Mouse (Mus musculus): ENCODE measurements around the gene Rftn1. TPM values are rescaled to one million over a fixed set of nuclear protein-coding genes. Genes with fewer than 3 reads are reported as not detected.

The Rftn1 gene
- polyA plus RNA-seq, 1 experiment from 2014 or later, result 37.8 TPM

DNA sequence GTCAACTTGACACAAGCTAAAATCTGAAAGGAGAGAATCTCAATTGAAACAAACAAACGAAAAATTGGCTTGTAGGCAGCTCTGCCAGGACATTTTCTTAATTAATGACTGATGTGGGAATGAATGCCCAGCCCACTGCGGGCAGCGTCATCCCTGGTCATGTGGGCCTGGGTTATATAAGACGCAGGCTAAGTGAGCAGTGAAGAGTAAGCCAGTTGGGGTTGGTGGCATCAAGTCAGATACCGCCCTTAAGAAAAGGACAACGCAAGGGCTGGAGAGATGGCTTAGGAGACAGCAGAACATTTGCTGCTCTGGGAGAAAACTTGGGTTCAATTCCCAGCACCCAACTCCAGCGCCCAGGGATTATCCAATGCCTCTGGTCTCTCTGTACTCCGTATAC is 97.6 kb downstream of the Rftn1 start:
- no peak overlapping the region for H3K4me3 ChIP-seq (ENCODE audit: low read length)
- ATAC-seq (replicated peaks; ENCODE audit: extremely low read depth, insufficient read depth, low FRiP score), result no peak
- H3K9me3 ChIP-seq (replicated peaks; ENCODE audit: control insufficient read depth, low read length), result no peaks in the 10 kb centered on the region
- 87% methylated on average over 8 of the region's 8 CpGs for WGBS
- H3K9ac ChIP-seq (ENCODE audit: low read length), result no peak overlapping the region
- H3K4me2 ChIP-seq (ENCODE audit: low read depth, low read length), result no peak overlapping the region
- no peaks in the 10 kb centered on the region for H3K36me3 ChIP-seq (ENCODE audit: control insufficient read depth, insufficient read depth)
- H3K27ac ChIP-seq (ENCODE audit: low read length), result no peak overlapping the region
- H3K4me1 ChIP-seq (ENCODE audit: control insufficient read depth, insufficient read depth, low read length), result peaks cover 12% of the 10 kb centered on the region
- H3K27me3 ChIP-seq (ENCODE audit: control insufficient read depth, insufficient read depth, low read length), result no peaks in the 10 kb centered on the region

DNA sequence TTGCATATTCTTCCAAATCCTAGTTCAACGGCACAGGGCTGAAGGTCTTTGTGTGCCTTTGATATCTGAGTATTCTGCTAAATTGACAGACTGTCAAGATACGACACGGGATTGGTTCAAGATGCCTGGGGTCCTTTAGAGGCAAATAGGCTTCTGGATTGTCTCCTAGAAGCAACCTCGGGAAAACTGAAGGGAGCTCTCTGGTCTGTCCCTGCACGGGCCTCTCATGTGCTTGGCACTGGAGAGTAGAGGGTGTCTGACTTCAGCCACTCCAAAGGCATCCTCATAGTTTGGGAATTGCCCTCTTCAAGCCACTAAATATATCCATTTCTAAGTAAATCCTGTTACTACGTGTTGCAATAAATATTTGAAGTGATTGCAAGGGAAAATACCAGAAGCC is 98.6 kb downstream of the Rftn1 start:
- Histone ChIP-seq H3K27me3 (ENCODE audit: control insufficient read depth, insufficient read depth, low read length) (no peaks in the 10 kb centered on the region), H3K4me3 (ENCODE audit: low read length) (no peak overlapping the region), H3K9ac (ENCODE audit: low read length) (0 out of 2 replicates have a peak overlapping the region, but pooled peaks have one; percentile 16), H3K36me3 (ENCODE audit: control insufficient read depth, insufficient read depth) (no peaks in the 10 kb centered on the region), H3K9me3 (replicated peaks; ENCODE audit: control insufficient read depth, low read length) (no peaks in the 10 kb centered on the region), H3K27ac (ENCODE audit: low read length) (peak overlapping the region; percentile 16; the same call in 1 of the 2 replicates), H3K4me1 (ENCODE audit: control insufficient read depth, insufficient read depth, low read length) (peaks cover 12% of the 10 kb centered on the region), H3K4me2 (ENCODE audit: low read depth, low read length) (no peak overlapping the region)
- 29% methylated on average over 6 of the region's 6 CpGs for WGBS
- ATAC-seq (replicated peaks; ENCODE audit: extremely low read depth, insufficient read depth, low FRiP score), result no peak

DNA sequence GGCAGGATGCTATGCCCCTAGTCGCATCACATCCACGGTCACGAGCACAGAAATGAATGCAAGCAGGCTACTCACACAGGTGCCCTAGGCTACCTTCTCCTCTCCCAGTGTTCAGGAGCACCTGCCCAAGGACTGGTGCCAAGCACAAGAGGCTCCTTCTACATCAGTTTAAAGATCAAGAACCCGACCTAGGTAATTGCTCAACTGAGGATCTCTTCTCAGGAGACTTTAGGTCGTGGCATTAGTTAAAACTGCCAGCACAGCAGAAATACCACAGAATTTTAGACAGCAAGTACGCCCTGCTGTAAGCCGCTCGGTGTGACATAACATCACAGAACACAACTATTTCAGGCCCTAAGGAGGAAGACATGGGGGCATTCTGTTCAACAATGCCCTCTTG is 100.7 kb downstream of the Rftn1 start:
- no peak for ATAC-seq (replicated peaks; ENCODE audit: extremely low read depth, insufficient read depth, low FRiP score)
- Histone ChIP-seq H3K9me3 (replicated peaks; ENCODE audit: control insufficient read depth, low read length) (no peaks in the 10 kb centered on the region), H3K4me2 (ENCODE audit: low read depth, low read length) (no peak overlapping the region), H3K27ac (ENCODE audit: low read length) (no peak overlapping the region), H3K9ac (ENCODE audit: low read length) (no peak overlapping the region), H3K4me3 (ENCODE audit: low read length) (no peak overlapping the region), H3K4me1 (ENCODE audit: control insufficient read depth, insufficient read depth, low read length) (peaks cover 12% of the 10 kb centered on the region), H3K36me3 (ENCODE audit: control insufficient read depth, insufficient read depth) (peaks cover 5% of the 10 kb centered on the region; the same call in 1 of the 2 replicates), H3K27me3 (ENCODE audit: control insufficient read depth, insufficient read depth, low read length) (no peaks in the 10 kb centered on the region)
- WGBS, result 86% methylated on average over 8 of the region's 8 CpGs

DNA sequence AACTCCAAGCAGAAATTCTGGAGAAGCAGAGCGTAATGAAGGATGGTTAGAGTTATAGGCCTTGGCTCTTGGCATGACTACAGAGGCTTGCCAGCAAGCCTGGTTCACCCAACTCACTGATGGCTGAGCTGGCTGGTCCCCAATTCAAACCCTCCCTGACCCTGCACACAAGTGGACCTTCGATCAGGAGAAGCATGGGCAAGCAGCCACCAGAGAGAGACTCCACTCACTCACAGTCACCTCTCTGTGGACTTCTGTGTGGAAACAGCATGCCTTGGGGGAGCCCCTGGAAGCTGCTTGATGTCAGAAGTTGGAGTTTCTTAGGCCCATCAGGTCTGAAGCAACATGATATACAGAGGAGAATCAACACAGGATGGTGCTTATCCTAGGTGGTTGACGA is 102.4 kb downstream of the Rftn1 start:
- Histone ChIP-seq H3K27ac (ENCODE audit: low read length) (no peak overlapping the region), H3K4me2 (ENCODE audit: low read depth, low read length) (no peak overlapping the region), H3K9me3 (replicated peaks; ENCODE audit: control insufficient read depth, low read length) (no peaks in the 10 kb centered on the region), H3K36me3 (ENCODE audit: control insufficient read depth, insufficient read depth) (peaks cover 5% of the 10 kb centered on the region; the same call in 1 of the 2 replicates), H3K27me3 (ENCODE audit: control insufficient read depth, insufficient read depth, low read length) (no peaks in the 10 kb centered on the region), H3K4me1 (ENCODE audit: control insufficient read depth, insufficient read depth, low read length) (peaks cover 10% of the 10 kb centered on the region), H3K4me3 (ENCODE audit: low read length) (no peak overlapping the region), H3K9ac (ENCODE audit: low read length) (no peak overlapping the region)
- WGBS, result 72% methylated on average over 3 of the region's 3 CpGs
- no peak for ATAC-seq (replicated peaks; ENCODE audit: extremely low read depth, insufficient read depth, low FRiP score)

DNA sequence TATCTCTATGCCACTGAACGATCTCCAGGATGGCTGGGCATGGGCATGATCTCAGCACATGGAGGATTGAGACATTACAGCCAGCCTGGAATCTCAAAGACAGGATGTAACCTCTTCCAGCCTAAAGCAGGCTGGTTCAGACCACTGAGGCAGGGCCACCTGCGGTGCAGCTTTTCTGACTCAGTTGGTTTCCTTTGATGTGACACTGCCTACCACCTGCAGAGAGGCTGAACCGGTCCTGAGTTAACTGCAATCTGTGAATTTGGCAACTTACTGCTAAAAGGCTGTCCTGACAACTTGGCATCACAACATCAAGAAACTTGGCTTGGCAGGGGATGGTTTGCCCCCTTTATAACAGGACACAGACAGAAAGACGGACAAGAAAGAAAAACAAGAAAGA is 103.6 kb downstream of the Rftn1 start:
- Histone ChIP-seq H3K27me3 (ENCODE audit: control insufficient read depth, insufficient read depth, low read length) (no peaks in the 10 kb centered on the region), H3K27ac (ENCODE audit: low read length) (no peak overlapping the region), H3K4me3 (ENCODE audit: low read length) (no peak overlapping the region), H3K9me3 (replicated peaks; ENCODE audit: control insufficient read depth, low read length) (no peaks in the 10 kb centered on the region), H3K4me2 (ENCODE audit: low read depth, low read length) (no peak overlapping the region), H3K4me1 (ENCODE audit: control insufficient read depth, insufficient read depth, low read length) (peaks cover 4% of the 10 kb centered on the region), H3K36me3 (ENCODE audit: control insufficient read depth, insufficient read depth) (peaks cover 5% of the 10 kb centered on the region; the same call in 1 of the 2 replicates), H3K9ac (ENCODE audit: low read length) (no peak overlapping the region)
- 69% methylated on average over 4 of the region's 4 CpGs for WGBS
- no peak for ATAC-seq (replicated peaks; ENCODE audit: extremely low read depth, insufficient read depth, low FRiP score)

DNA sequence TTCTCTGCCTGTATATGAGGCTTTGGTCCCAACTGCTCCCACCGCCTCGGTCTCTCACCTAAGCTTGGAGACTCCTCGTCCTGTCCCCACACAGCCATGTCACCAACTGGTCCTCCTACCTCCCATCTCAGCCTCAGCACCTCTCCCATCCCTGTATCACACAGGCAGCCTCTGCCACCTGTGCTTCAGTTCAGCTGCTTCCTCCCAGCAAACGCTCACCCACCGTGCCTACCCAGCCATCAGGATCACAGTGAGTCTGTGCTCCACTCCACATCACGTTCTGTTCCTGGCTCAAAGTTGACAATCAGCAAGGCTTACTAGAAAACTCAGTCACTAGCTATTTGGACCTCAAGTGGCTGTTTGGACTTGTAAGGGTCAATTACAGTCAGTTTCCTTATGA is 105.8 kb downstream of the Rftn1 start:
- WGBS, result 88% methylated on average over 6 of the region's 6 CpGs
- H3K4me2 ChIP-seq (ENCODE audit: low read depth, low read length), result no peak overlapping the region

DNA sequence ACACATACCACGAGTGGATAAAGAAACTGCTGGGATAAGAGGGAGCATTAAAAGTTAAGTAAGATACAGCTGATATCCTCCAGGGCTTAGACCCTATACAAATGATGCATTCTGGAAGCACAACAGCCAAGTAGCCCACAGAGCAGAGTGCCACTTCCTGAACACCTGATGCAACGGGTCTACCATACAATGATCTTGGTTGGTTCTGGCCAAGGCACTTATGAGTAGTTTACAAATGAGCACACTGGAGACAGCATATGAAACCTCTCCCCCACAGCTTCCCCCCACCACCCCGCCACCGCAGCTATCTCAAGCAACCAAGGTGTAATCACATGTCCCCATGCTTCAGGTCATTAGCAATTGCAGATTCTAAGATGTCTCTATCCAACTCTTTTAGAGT is 106.5 kb downstream of the Rftn1 start:
- H3K36me3 ChIP-seq (ENCODE audit: control insufficient read depth, insufficient read depth), result peaks cover 5% of the 10 kb centered on the region; the same call in 1 of the 2 replicates
- no peaks in the 10 kb centered on the region for H3K27me3 ChIP-seq (ENCODE audit: control insufficient read depth, insufficient read depth, low read length)
- ATAC-seq (replicated peaks; ENCODE audit: extremely low read depth, insufficient read depth, low FRiP score), result no peak
- WGBS, result 82% methylated on average over 4 of the region's 4 CpGs
- H3K9me3 ChIP-seq (replicated peaks; ENCODE audit: control insufficient read depth, low read length), result no peaks in the 10 kb centered on the region
- H3K4me1 ChIP-seq (ENCODE audit: control insufficient read depth, insufficient read depth, low read length), result no peaks in the 10 kb centered on the region
- no peak overlapping the region for H3K27ac ChIP-seq (ENCODE audit: low read length)
- H3K4me2 ChIP-seq (ENCODE audit: low read depth, low read length), result no peak overlapping the region
- H3K9ac ChIP-seq (ENCODE audit: low read length), result no peak overlapping the region
- H3K4me3 ChIP-seq (ENCODE audit: low read length), result no peak overlapping the region

More for the DNA sequence above, 105.8 kb downstream of the Rftn1 start:
- Histone ChIP-seq H3K4me1 (ENCODE audit: control insufficient read depth, insufficient read depth, low read length) (no peaks in the 10 kb centered on the region), H3K27ac (ENCODE audit: low read length) (no peak overlapping the region), H3K27me3 (ENCODE audit: control insufficient read depth, insufficient read depth, low read length) (no peaks in the 10 kb centered on the region), H3K9me3 (replicated peaks; ENCODE audit: control insufficient read depth, low read length) (no peaks in the 10 kb centered on the region), H3K4me3 (ENCODE audit: low read length) (no peak overlapping the region), H3K9ac (ENCODE audit: low read length) (no peak overlapping the region), H3K36me3 (ENCODE audit: control insufficient read depth, insufficient read depth) (peaks cover 5% of the 10 kb centered on the region; the same call in 1 of the 2 replicates)
- no peak for ATAC-seq (replicated peaks; ENCODE audit: extremely low read depth, insufficient read depth, low FRiP score)

DNA sequence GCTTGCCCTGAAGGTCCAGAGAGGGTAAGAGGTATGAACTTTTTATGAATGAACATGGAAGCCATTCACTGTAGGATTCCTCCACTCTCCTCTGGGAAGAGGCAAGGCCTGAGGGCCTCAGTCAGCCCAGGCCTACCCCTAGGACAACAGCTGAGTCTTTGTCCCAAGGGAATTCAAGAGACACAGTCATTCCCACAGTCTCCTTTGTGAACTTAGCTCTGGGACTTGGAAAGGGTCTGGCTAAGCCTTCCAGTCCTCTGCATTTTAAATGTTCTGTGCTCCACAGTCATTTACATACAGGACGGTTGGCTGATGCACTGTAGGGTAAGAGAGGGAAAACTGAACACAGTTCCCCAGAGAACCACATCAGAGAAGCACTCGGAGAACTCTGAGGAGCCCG is 107.5 kb downstream of the Rftn1 start:
- 80% methylated on average over 3 of the region's 3 CpGs for WGBS
- no peak for ATAC-seq (replicated peaks; ENCODE audit: extremely low read depth, insufficient read depth, low FRiP score)
- Histone ChIP-seq H3K4me2 (ENCODE audit: low read depth, low read length) (no peak overlapping the region), H3K4me3 (ENCODE audit: low read length) (no peak overlapping the region), H3K27ac (ENCODE audit: low read length) (no peak overlapping the region), H3K36me3 (ENCODE audit: control insufficient read depth, insufficient read depth) (peaks cover 5% of the 10 kb centered on the region; the same call in 1 of the 2 replicates), H3K9me3 (replicated peaks; ENCODE audit: control insufficient read depth, low read length) (no peaks in the 10 kb centered on the region), H3K27me3 (ENCODE audit: control insufficient read depth, insufficient read depth, low read length) (no peaks in the 10 kb centered on the region), H3K4me1 (ENCODE audit: control insufficient read depth, insufficient read depth, low read length) (no peaks in the 10 kb centered on the region), H3K9ac (ENCODE audit: low read length) (no peak overlapping the region)

DNA sequence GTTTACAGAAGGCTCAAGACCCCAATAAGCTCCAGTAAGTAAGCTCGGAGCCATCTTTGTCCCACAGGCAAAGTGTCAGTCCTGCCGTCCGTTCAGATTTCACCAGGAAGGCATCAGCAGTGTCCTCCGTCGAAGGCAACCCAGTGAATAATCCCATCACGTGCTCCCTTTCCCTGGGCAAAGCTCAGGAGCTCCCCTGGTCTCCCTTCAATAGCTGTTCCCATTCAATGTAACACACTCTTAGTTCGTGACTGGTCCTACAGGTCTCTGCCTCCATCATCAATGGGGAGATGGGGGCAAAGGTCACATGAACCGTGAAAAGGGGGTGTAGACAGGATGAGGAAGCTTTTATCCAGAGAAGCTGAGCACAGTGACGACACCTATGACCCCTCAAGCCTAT is 108.8 kb downstream of the Rftn1 start:
- Histone ChIP-seq H3K27ac (ENCODE audit: low read length) (no peak overlapping the region), H3K4me1 (ENCODE audit: control insufficient read depth, insufficient read depth, low read length) (no peaks in the 10 kb centered on the region), H3K9ac (ENCODE audit: low read length) (no peak overlapping the region), H3K9me3 (replicated peaks; ENCODE audit: control insufficient read depth, low read length) (no peaks in the 10 kb centered on the region), H3K4me2 (ENCODE audit: low read depth, low read length) (no peak overlapping the region), H3K4me3 (ENCODE audit: low read length) (no peak overlapping the region), H3K27me3 (ENCODE audit: control insufficient read depth, insufficient read depth, low read length) (no peaks in the 10 kb centered on the region), H3K36me3 (ENCODE audit: control insufficient read depth, insufficient read depth) (peaks cover 5% of the 10 kb centered on the region; the same call in 1 of the 2 replicates)
- no peak for ATAC-seq (replicated peaks; ENCODE audit: extremely low read depth, insufficient read depth, low FRiP score)
- 86% methylated on average over 9 of the region's 9 CpGs for WGBS
